Mouse (Mus musculus): Measurements from ENCODE around the gene Rnf182.

Gene Rnf182

DNA sequence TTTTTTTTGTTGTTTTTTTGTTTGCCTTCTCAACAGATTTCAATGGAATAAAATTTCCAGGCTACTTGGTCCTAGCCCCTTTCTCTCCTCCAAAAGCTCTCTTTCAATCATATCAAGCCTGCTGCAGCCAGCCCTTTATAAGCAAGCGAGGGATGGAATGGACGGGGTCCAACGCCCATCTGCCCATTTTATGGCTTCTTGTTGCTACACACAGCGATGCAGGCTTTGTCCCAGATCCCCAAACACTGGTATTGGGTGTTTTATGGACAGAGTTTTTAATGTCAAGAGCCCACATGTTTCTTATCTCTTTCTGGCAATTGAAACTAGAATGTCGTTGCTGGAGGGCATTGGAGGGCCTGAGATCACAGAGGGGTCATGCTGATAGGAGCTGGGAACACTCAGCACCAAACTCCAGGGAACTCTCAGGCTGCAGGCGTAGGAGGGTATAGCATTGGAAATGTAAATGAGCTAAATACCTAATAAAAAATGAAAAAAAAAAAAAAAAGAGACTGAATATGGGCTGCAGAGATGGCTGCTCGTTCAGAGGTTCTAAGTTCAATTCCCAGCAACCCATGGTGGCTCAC is 89.1 kb downstream of the Rnf182 start:
- DNase-seq = no peak

DNA sequence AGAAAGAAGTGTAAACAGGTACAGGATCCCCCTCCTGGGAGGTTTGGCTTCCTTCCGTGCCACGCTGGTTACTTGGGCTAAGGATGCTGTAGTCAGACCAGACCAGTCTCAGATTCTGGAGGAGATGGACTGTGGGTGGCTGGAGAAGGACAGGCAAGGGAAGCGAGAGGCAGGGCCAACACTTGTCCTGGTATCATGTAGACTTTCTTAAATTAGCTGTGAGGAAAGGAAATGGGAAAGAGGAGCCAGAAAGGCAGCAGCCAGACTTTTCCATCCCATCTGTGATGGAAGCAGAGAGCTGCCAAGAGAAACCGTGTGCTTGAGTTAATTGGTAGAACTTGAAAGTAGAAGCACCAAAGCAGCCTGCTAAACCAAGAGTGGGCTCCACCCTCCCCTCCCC is 90.9 kb downstream of the Rnf182 start:
- DNase-seq = no peak

GRCm38 (mm10) chr13:43709529-43709928 is 94.0 kb downstream of the Rnf182 start:
- DNase-seq = no peak

- no peak for DNase-seq
Observed at GRCm38 (mm10) chr13:43711708-43712314, 96.3 kb downstream of the Rnf182 start.

DNA sequence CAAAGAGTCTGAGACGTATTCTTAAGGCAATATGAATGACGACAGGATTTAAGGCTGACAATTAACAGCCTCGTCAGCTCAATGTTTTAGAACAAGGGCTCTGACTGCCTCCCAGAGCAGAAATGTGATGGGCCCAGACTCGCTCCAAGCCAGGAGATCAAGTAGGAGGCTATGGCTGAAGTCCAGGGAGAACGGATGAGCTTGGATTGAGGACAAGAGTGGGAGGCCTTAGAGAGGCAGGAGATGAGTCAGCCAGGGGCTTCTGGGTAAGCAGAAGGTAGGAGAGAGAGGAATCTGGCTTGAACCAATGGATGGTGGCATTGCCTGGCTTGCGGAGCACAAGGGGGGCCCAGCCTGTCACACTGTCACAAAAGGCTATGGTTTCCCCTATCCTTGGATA is 99.2 kb downstream of the Rnf182 start:
- DNase-seq = no peak

- no peak for DNase-seq
Observed at GRCm38 (mm10) chr13:43715466-43715865, 100.0 kb downstream of the Rnf182 start.

- no peak for DNase-seq
Observed at GRCm38 (mm10) chr13:43716514-43717036, 101.1 kb downstream of the Rnf182 start.

DNA sequence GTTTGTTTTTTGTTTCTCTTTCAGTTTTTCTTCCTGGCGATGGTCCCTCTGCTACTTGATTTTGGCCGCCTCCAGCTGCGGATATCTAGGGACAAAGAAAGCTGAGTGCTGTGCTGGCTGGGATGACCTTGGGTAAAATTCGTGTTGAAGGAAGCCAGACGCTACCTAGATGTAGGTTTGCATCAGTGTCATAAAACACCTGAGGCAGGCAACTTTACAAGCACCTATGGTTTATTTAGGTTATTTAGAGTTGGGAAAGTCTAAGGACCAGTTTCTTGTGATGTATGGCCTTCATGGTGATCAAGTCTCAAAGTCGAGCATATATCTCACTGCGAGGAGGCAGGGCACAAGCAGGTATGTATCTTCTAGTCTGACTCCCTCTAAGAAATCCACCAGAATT is 102.7 kb downstream of the Rnf182 start:
- no peak for DNase-seq

DNA sequence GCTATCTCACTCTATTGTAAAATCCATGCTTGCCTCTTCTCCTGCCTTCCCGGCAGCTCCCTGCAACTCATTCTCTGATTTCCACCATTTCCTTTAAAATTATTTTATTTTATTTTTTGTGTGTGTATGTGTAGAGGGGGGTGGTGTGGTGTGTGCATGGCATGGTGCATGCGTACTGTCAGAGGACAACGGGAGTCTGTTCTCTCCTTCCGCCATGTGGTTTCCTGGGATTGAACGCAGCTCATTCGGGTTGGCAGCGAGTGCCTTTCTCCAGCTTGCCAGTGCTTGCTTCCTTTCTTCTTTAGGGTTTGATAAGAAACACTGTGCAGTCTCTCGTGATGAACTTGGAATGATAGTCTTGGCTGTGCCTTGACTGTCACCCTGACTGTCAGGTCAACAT is 105.0 kb downstream of the Rnf182 start:
- no peak for DNase-seq

Data from thymus, postnatal 36 days (tissue).